Mouse (Mus musculus) heart, embryonic 15.5 days (tissue): ENCODE data around the gene Bdnf. TPM values are rescaled to one million over a fixed set of nuclear protein-coding genes. Genes with fewer than 3 reads are reported as not detected.

Source experiments
- ATAC-seq: fragments of 200-750 bp; cut with Nextera tagmentation; replicated peaks from 2 replicates; pipeline ENCODE4 v1.8.0; 2017; ENCODE audit warnings: low read depth, moderate TSS enrichment; ENCODE audit not compliant: insufficient number of reproducible peaks, insufficient read depth, low FRiP score
- H3K27ac ChIP-seq: fragments of 300-500 bp; sonication (generic); 2 replicates; pipeline ENCODE4 v1.5.1; 2015; ENCODE audit warnings: mild to moderate bottlenecking, inconsistent platforms
- H3K27me3 ChIP-seq: fragments of 300-500 bp; sonication (generic); 2 replicates; pipeline ENCODE4 v1.6.1; 2015; ENCODE audit warnings: inconsistent platforms
- H3K36me3 ChIP-seq: fragments of 300-500 bp; sonication (generic); 2 replicates; pipeline ENCODE4 v1.6.1; 2015; ENCODE audit warnings: mild to moderate bottlenecking, inconsistent platforms
- H3K4me1 ChIP-seq: fragments of 300-500 bp; sonication (generic); replicated peaks from 2 replicates; pipeline ENCODE4 v1.6.1; 2015; ENCODE audit warnings: inconsistent platforms
- H3K4me2 ChIP-seq: fragments of 300-500 bp; sonication (generic); 2 replicates; pipeline ENCODE4 v1.6.1; 2015; ENCODE audit warnings: inconsistent platforms, mild to moderate bottlenecking, moderate library complexity
- H3K4me3 ChIP-seq: fragments of 300-500 bp; sonication (generic); 2 replicates; pipeline ENCODE4 v1.5.1; 2015; ENCODE audit warnings: mild to moderate bottlenecking, inconsistent platforms
- H3K9ac ChIP-seq: fragments of 300-500 bp; sonication (generic); 2 replicates; pipeline ENCODE4 v1.6.1; 2015; ENCODE audit warnings: mild to moderate bottlenecking, inconsistent platforms
- H3K9me3 ChIP-seq: fragments of 300-500 bp; sonication (generic); replicated peaks from 2 replicates; pipeline ENCODE4 v1.6.1; 2016; ENCODE audit warnings: inconsistent platforms
- WGBS: fragments of 180-500 bp; shearing (Covaris S2); methylation state at CpG from one replicate; pipeline ENCODE4 v1.1.7; 2015; ENCODE audit warnings: mixed read lengths; 5-methylcytosine and 5-hydroxymethylcytosine counted together
- polyA plus RNA-seq: library from polyadenylated mRNA; unstranded; fragments of >200 nt; fragmentation: Nextera tagmentation; extraction: Ambion mirVana; gene quantifications from 2 replicates; pipeline ENCODE4 v1.2.1, GENCODE M21; 2015

Bdnf gene
- 0.50 and 0.96 TPM in 2 replicates for polyA plus RNA-seq

DNA sequence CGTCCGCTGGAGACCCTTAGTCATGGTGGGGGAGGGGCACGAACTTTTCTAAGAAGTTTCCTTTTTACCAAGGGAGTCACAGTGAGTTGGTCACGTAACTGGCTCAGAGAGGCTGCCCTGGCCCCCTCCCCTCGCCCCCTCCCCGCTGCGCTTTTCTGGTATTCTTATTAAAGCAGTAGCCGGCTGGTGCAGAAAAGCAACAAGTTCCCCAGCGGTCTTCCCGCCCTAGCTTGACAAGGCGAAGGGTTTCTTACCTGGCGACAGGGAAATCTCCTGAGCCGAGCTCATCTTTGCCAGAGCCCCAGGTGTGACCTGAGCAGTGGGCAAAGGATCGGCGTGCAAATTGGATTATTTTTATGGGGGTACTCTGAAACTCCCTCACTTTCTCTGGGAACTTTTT is at the start of gene Bdnf:
Bdnf (plus strand) TSS at position 169 of the 400 bp plus-strand sequence.
- Histone ChIP-seq H3K4me2 (peak within 1 kb of the TSS; percentile 65), H3K9ac (no peak within 1 kb of the TSS), H3K27ac (no peak within 1 kb of the TSS), H3K4me1 (peaks cover 31% of the 10 kb centered on the region), H3K9me3 (no peaks in the 10 kb centered on the region), H3K4me3 (peak within 1 kb of the TSS; percentile 39), H3K36me3 (no peaks in the 10 kb centered on the region), H3K27me3 (peaks cover 76% of the 10 kb centered on the region)
- ATAC-seq = no peak
- under 1% methylated on average over 15 of the region's 15 CpGs for WGBS

DNA sequence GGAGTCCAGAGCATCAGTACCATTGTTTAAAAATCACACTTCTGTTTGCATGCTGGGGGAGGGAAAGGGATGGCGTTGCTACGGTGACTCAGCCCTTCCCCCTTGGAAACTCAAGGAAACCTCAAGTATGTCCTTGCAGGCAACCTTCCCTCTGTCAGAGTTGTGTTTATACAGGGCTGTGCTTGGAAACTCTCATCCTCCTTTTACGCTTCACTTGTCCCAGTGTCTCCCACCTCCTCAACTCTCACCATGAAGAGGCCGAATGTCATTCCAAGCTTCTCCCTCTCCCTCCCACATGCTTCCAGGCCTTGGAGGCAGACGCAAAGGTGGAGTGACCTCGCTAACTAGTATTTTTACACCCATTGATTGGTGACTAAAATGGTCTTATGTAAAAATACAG is 47.6 kb upstream of the Bdnf start:
- no peak overlapping the region for H3K27ac ChIP-seq
- H3K4me1 ChIP-seq = no peaks in the 10 kb centered on the region
- no peak overlapping the region for H3K4me3 ChIP-seq
- H3K27me3 ChIP-seq = no peaks in the 10 kb centered on the region
- no peak for ATAC-seq
- 66% methylated on average over 6 of the region's 6 CpGs for WGBS
- no peak overlapping the region for H3K9ac ChIP-seq
- no peak overlapping the region for H3K4me2 ChIP-seq
- H3K9me3 ChIP-seq = no peaks in the 10 kb centered on the region
- no peaks in the 10 kb centered on the region for H3K36me3 ChIP-seq

DNA sequence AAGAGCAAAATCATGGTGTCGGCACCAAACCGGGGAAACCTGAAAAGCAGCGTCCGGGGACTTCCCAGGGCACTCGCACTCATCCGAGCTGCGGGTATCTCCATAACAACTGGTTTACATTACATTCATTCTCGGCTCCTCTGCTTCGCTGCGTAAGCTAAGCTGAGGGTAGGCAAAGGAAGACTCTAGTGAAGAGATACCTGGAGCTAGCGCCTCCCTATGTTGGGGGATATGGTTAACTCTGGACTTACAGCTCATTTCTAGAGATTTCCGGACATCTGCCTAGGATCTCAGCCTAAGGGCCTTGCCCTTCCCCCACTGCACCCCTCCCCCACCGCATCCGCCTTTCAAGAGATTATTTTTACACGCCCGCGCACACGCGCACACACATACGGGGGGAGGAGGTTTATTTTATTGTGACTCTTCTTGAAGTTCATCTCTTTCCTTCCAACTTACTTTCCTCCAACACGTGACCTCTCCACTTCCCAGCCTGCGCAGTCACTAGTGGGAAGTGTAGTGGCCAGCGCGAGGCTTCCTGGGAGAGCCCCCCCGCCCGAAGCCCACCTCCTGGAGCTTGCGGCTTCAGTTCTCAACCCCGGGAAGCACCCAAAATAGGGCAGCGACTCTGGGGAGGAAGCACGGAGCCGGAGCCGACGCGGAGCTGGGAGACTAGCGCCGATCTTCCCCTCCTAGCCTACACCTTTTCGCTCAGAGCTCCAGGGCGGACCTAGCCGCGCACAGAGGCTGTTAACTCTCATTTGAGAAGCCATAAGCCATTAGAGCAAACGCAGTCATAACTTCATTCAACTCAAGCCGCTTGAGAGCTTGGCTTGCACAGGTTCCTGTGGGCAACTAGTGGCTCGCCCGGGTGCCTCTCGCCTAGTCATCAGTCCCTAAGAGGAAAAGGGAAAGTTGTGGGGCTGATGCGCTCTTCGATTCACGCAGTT is 718 bp upstream of the Bdnf start:
- Histone ChIP-seq H3K9me3 (no peaks in the 10 kb centered on the region), H3K4me3 (peak overlapping the region; percentile 39), H3K4me1 (peaks cover 31% of the 10 kb centered on the region), H3K27me3 (peaks cover 71% of the 10 kb centered on the region), H3K4me2 (peak overlapping the region; percentile 65), H3K36me3 (no peaks in the 10 kb centered on the region), H3K9ac (no peak overlapping the region), H3K27ac (no peak overlapping the region)
- under 1% methylated on average over 48 of the region's 48 CpGs for WGBS
- ATAC-seq = no peak

DNA sequence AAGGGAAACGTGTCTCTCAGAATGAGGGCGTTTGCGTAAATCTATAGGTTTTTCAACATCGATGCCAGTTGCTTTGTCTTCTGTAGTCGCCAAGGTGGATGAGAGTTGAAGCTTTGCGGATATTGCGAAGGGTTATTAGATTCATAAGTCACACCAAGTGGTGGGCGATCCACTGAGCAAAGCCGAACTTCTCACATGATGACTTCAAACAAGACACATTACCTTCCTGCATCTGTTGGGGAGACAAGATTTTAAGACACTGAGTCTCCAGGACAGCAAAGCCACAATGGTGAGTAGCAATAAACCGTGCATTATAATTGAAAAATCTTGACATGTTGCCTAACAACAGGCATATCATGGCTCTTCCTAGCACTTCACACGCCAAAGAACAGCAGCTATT is 551 bp downstream of the Bdnf start:
- no peak overlapping the region for H3K4me2 ChIP-seq
- 12% methylated on average over 11 of the region's 11 CpGs for WGBS
- H3K27me3 ChIP-seq = peaks cover 76% of the 10 kb centered on the region
- H3K9ac ChIP-seq = no peak overlapping the region
- H3K27ac ChIP-seq = no peak overlapping the region
- H3K4me3 ChIP-seq = no peak overlapping the region
- ATAC-seq = no peak
- no peaks in the 10 kb centered on the region for H3K9me3 ChIP-seq
- no peaks in the 10 kb centered on the region for H3K36me3 ChIP-seq
- peaks cover 31% of the 10 kb centered on the region for H3K4me1 ChIP-seq

DNA sequence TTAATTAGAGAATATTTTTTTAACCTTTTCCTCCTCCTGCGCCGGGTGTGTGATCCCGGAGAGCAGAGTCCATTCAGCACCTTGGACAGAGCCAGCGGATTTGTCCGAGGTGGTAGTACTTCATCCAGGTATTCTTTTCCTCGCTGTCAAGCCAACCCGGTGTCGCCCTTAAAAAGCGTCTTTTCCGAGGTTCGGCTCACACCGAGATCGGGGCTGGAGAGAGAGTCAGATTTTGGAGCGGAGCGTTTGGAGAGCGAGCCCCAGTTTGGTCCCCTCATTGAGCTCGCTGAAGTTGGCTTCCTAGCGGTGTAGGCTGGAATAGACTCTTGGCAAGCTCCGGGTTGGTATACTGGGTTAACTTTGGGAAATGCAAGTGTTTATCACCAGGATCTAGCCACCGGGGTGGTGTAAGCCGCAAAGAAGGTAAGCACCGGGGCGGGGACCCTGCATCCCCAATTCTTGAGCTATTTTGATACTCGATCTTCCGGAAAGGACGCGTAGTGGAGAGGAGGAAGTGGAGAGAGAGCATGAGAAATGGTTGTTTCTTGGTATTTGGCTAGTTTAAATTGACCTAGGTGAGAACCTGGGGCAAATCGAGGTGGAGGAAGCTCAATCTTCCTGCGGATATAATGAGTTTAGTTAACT is 1.6 kb downstream of the Bdnf start:
- no peak overlapping the region for H3K27ac ChIP-seq
- H3K9me3 ChIP-seq = no peaks in the 10 kb centered on the region
- 2% methylated on average over 29 of the region's 29 CpGs for WGBS
- peaks cover 71% of the 10 kb centered on the region for H3K27me3 ChIP-seq
- ATAC-seq = no peak
- no peak overlapping the region for H3K9ac ChIP-seq
- H3K4me1 ChIP-seq = peaks cover 31% of the 10 kb centered on the region
- no peaks in the 10 kb centered on the region for H3K36me3 ChIP-seq
- peak overlapping the region; percentile 10; the same call in 1 of the 2 replicates for H3K4me3 ChIP-seq
- H3K4me2 ChIP-seq = peak overlapping the region; percentile 51

DNA sequence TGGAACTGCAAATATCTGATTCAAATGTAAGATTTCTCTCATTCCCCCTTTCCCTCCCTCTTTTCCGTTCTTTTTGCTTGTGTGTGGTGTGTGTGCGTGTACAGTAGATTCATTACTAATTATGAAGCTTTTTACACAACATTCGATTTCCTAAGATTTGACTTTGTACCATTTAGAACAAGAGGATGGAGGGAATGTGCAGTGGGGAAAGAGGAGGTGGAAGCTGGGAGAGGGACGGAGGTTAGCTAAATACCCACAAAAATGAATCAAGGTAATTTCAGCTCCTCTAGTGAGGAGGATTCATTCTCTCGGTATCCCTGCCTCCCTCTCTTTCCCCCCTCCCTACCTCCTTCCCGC is 2.1 kb downstream of the Bdnf start:
- H3K27me3 ChIP-seq = peaks cover 69% of the 10 kb centered on the region
- H3K9me3 ChIP-seq = no peaks in the 10 kb centered on the region
- H3K4me3 ChIP-seq = peak overlapping the region; percentile 43; the same call in 1 of the 2 replicates
- H3K4me1 ChIP-seq = peaks cover 31% of the 10 kb centered on the region
- WGBS = 1% methylated on average over 6 of the region's 6 CpGs
- peak overlapping the region; percentile 77; the same call in 1 of the 2 replicates for H3K4me2 ChIP-seq
- H3K36me3 ChIP-seq = no peaks in the 10 kb centered on the region
- ATAC-seq = no peak
- H3K27ac ChIP-seq = no peak overlapping the region
- no peak overlapping the region for H3K9ac ChIP-seq

DNA sequence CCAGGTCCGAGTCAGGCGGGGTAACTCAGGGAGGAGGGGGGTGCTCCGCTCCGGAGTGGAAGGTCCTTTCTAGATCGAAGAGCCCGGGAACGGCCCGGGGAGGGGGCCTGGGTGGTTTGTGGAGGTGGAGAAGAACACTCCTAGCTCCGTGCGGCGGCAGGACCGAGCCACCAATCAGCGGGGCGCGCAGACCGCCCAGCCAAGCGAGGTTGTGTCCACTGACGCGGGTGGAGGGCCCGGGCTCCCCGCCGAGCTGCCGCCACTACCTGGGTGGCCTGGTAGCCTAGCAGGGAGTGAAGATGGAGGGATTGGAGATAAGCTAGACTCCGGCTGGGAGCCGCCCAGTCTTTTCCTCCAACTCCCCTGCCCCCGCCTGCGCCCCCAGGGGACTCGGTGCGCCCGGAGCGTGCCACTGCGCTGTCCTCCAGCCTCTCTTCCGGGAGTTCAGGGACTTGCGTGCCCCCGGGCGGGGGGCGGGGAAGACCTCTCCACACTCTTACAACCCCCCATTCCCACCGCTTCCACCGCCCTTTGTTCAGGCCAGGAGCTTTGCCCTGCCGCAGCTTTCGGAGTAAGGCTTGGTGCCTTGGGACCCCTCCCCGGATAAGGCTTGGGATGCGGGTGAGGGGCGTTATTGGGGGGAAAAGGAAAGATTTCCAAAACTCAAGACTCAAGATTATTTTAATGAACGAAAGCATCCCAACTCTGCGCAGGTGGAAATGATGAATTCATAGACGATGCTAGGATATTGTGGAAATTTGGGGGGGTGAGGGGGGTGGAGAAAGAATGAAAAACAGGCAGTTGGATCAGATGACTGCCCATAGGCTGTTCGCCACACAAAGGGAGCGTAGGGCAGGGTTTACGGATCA is 3.0 kb downstream of the Bdnf start:
- Histone ChIP-seq H3K9ac (no peak overlapping the region), H3K27ac (no peak overlapping the region), H3K36me3 (no peaks in the 10 kb centered on the region), H3K4me3 (peak overlapping the region; percentile 43), H3K9me3 (no peaks in the 10 kb centered on the region), H3K4me2 (peak overlapping the region; percentile 77), H3K27me3 (peaks cover 68% of the 10 kb centered on the region), H3K4me1 (peaks cover 31% of the 10 kb centered on the region)
- ATAC-seq = 0 out of 2 replicates have a peak, but pooled peaks have one; percentile 20
- 1% methylated on average over 50 of the region's 50 CpGs for WGBS

DNA sequence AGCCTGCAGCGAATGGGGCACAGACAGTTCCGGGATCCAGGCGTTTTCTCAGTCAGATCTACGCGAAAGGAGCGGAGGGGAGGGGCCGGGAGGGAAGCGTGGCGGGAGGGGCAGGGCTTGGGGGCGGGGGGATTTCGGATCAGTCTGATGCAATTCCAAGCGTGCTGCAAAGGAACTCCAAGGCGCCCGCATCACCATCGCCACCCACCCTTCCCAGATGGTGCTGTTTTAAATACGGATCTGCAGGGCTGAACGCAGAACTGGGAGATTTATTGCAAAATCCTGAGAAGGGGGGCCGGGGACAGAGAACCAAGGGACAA is 3.5 kb downstream of the Bdnf start:
- H3K4me2 ChIP-seq = peak overlapping the region; percentile 77
- H3K9me3 ChIP-seq = no peaks in the 10 kb centered on the region
- ATAC-seq = no peak; the same call in 1 of the 2 replicates
- H3K36me3 ChIP-seq = no peaks in the 10 kb centered on the region
- peaks cover 62% of the 10 kb centered on the region for H3K27me3 ChIP-seq
- WGBS = under 1% methylated on average over 18 of the region's 18 CpGs
- no peak overlapping the region for H3K9ac ChIP-seq
- peak overlapping the region; percentile 43 for H3K4me3 ChIP-seq
- H3K4me1 ChIP-seq = peaks cover 31% of the 10 kb centered on the region
- no peak overlapping the region for H3K27ac ChIP-seq

DNA sequence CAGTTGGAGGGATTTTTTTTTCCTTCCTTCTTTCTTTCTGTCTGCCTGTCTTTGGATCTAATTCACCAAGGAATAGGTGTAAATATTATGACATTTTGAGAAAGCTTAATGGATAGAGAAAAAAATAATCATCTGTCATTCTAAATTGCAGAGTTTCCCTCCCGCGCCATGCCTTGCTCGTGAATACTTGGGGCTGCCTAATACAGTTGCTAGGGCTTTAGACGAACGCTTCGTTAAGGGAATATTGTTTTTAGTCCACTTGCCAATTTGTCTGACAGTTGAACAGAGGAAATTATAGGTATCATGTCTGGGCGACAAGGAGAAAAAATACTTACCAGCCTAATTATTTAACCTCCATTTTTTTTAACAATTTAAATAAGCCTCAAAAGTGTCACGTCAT is 4.0 kb downstream of the Bdnf start:
- H3K4me1 ChIP-seq = peaks cover 30% of the 10 kb centered on the region
- WGBS = 3% methylated on average over 8 of the region's 8 CpGs
- no peak overlapping the region for H3K9ac ChIP-seq

DNA sequence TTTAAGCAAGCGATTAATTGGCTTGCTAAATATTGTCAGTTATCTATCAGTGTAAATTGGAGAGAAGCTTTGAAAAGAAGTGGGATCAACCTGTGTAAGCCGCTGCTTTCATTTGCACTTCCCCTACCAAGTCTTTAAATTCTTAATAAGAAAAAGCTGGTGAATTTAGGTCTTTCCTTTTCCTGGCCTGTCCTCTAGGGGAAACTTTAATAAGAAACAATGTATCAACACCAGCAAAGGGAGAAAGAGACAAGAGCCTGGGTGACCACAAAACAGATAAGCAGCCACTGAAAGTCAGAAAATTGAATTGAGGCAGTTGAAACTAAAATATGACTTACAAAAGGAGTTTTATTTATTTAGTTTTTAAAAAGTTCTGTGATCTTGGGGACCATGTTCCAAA is 4.9 kb downstream of the Bdnf start:
- Histone ChIP-seq H3K4me3 (no peak overlapping the region), H3K9ac (no peak overlapping the region), H3K4me1 (peaks cover 21% of the 10 kb centered on the region), H3K36me3 (no peaks in the 10 kb centered on the region), H3K27me3 (peaks cover 48% of the 10 kb centered on the region), H3K9me3 (no peaks in the 10 kb centered on the region), H3K27ac (no peak overlapping the region), H3K4me2 (no peak overlapping the region)
- no peak for ATAC-seq
- 77% methylated on average over 2 of the region's 2 CpGs for WGBS

More for the DNA sequence above, 4.0 kb downstream of the Bdnf start:
- no peak for ATAC-seq
- no peak overlapping the region for H3K27ac ChIP-seq
- H3K4me3 ChIP-seq = peak overlapping the region; percentile 43
- H3K4me2 ChIP-seq = peak overlapping the region; percentile 77
- peaks cover 58% of the 10 kb centered on the region for H3K27me3 ChIP-seq
- H3K36me3 ChIP-seq = no peaks in the 10 kb centered on the region
- H3K9me3 ChIP-seq = no peaks in the 10 kb centered on the region

DNA sequence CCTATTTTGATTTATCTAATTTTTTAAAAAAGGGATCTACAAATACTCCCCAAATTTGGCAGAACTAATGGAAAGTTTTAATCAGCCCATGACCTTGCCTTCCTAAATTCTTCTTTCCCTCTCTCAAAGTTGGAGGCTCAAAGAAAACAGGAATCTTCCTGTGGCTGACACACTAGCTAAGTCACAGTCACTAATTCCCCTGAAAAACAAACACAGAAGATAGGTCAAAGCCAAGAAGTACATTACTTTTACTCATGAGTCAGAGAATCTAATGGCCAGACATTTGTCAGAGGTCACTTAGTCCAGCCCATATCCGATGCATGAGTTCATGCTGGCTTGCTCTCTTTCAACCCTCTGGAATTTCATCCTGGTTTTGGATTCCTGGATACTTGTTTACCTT is 6.6 kb downstream of the Bdnf start:
- Histone ChIP-seq H3K36me3 (no peaks in the 10 kb centered on the region), H3K4me1 (peaks cover 17% of the 10 kb centered on the region), H3K27ac (no peak overlapping the region), H3K9me3 (no peaks in the 10 kb centered on the region), H3K9ac (no peak overlapping the region), H3K4me2 (no peak overlapping the region), H3K4me3 (no peak overlapping the region), H3K27me3 (peaks cover 32% of the 10 kb centered on the region)
- 46% methylated on average over 1 of the region's 1 CpGs for WGBS
- ATAC-seq = no peak
